Mouse (Mus musculus) T-helper 17 cell (primary cell): ENCODE results near the gene Gtf2h1.

Source experiments
- in situ Hi-C, 2 experiments: fragments of 300-600 bp; cut with MboI, MseI; formaldehyde crosslinking; loops; 1 replicate in 1 of 2; 2 replicates in 1 of 2; pipeline ENCODE4 v1.15.1; 2025; ENCODE audit warnings: high pct_unique_total_duplicates in 2 of 2

The Gtf2h1 gene

DNA sequence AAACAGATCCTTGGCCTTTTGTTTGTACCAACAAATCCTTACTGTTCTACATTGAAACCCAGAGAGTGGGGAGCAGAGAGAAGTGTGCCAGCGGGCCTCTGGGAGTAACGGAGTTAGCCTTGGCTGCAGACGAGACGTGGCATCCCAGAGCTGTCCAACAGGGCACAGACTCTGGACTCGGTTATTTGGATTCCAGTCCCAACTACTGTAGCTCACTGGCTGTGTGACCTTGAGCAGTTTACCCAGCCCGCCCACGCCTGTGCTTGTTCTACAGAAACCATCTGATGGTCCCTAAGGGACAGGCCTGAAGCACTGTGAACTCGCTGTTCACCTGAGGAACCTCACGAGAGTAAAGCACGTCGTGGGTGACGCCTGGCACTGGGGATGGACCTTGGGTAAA lies 34.0 kb downstream of the Gtf2h1 start:
- in situ Hi-C loops, result loop anchor here (25.0 kb wide), 1 partner anchor 1818 kb away; the partner anchor contains the start of genes Rras (in 2 of the 2) and Scaf1 (in 2 of the 2)

DNA sequence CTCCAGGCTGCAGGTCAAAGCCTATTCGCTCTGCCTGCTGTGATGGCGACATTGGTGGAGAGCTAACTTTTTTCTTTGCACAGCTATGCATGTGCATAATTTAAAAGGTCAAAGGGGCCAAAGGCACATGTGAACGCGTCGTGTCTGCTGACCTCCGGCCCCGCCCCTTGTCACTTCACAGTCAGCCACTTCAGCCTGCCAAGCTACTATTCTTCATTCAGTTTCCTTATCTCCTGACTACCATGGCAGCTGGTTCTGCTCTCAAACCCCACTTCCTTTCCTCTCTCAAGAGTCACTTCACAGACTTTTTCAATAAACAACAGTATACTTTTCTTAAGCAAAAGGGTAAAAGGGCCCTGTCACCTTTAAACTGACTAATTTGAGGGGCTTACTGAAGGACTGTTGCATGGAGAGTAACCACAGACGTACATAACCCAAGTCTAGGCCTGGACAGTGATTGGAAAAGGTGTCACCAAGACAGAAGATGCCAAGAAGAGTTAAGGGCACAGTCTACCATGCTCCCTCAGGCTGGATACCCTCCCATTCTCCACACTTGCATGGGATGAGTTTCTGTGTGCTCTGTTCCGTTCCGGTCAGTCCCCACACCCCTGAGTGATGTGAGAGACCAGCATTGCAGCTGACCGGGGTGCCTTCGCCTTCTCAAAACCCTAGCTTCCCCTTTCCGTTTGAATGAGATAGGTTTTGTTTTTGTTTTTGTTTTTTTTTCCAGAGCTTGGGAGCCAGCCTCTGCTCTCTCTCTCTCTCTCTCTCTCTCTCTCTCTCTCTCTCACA lies 35.1 kb downstream of the Gtf2h1 start:
- in situ Hi-C loops, result loop anchor here (25.0 kb wide), 1 partner anchor 1819 kb away; the partner anchor contains the start of genes Rras (in 2 of the 2) and Scaf1 (in 2 of the 2)

DNA sequence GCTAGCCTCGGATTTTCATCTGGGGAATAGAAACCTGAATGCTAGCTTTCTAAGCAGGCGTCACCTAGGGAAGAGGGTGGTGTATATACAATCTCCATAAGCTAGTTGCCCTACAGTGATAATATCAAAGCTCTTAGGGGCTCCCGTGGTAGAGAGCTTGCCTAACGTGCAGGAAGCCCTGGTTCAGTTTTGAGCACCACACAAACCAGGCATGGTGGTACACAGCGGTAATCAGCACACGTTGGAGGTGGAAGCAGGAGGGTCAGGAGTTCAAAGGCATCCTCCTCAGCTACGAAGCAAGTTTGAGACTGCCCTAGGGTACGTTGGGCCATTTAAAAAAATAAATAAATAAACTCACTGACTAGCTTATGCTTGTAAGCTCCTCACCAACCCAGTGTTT lies 35.8 kb downstream of the Gtf2h1 start:
- in situ Hi-C loops, result loop anchor here (25.0 kb wide), 1 partner anchor 1819 kb away; the partner anchor contains the start of genes Rras (in 2 of the 2) and Scaf1 (in 2 of the 2)

DNA sequence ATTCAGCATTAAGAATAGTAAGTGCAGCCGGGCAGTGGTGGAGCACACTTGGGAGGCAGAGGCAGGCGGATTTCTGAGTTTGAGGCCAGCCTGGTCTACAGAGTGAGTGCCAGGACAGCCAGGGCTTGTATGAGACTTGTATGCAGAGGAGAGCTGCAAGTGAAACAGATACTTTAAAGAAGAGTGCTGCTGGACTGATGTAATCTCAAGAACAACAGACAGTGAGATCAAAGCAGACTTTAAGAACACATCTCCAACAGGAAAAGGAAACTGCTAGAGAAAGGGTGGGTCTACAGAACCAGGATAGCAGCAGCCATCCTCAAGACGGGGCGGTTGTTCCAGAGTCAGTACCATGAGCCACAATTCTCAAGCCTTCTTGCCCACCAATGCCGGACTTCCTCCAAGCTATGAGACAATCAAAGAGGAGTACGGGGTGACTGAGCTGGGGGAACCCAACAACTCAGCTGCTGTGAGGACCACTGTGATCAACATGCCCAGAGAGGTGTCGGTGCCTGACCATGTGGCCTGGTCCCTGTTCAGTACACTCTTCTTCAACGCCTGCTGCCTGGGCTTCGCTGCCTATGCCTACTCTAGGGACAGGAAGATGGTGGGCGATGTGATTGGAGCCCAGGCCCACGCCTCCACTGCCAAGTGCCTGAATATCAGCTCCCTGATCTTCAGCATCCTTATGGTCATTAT lies 36.4 kb downstream of the Gtf2h1 start:
- in situ Hi-C loops, result loop anchor here (25.0 kb wide), 1 partner anchor 1820 kb away; the partner anchor contains the start of genes Rras (in 2 of the 2) and Scaf1 (in 2 of the 2)

GRCm38 (mm10) chr7:46833266-46833665 lies 37.4 kb downstream of the Gtf2h1 start:
- in situ Hi-C loops, result loop anchor here (25.0 kb wide), 1 partner anchor 1821 kb away; the partner anchor contains the start of genes Rras (in 2 of the 2) and Scaf1 (in 2 of the 2)

DNA sequence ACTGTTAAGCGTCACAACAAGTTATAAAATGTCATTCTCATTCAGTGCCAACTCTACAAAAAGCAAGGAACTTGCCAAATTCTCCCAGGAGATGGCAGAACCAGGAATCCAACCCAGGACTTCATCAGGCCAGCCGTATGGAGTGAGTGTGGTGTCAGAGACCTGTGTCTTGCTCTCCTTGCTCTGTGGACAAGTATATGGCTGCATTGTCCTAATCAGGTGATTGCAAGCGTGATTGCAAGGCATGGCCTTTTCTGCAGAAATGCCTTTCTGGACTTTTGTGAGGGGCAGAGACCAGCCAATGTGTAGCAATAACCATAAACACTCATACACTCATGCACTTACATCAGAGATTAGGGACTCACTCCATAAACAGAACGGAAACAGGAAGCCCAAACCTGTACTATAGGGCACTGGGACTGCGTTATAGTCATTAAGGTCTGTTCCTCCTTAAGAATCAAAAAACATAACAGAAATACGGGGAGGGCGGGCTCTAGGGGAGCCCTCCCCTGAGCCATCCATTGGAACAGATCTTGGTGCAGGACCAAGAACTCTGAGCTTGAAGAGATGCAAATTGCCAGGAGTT lies 37.9 kb downstream of the Gtf2h1 start:
- in situ Hi-C loops, result loop anchor here (25.0 kb wide), 1 partner anchor 1821 kb away; the partner anchor contains the start of genes Rras (in 2 of the 2) and Scaf1 (in 2 of the 2)

- in situ Hi-C loops, result loop anchor here (25.0 kb wide), 1 partner anchor 1823 kb away; the partner anchor contains the start of genes Rras (in 2 of the 2) and Scaf1 (in 2 of the 2)
Measured at GRCm38 (mm10) chr7:46834994-46835610, 39.2 kb downstream of the Gtf2h1 start.

GRCm38 (mm10) chr7:46836357-46836756 lies 40.5 kb downstream of the Gtf2h1 start:
- in situ Hi-C loops, result loop anchor here (25.0 kb wide), 1 partner anchor 1824 kb away; the partner anchor contains the start of genes Rras (in 2 of the 2) and Scaf1 (in 2 of the 2)

DNA sequence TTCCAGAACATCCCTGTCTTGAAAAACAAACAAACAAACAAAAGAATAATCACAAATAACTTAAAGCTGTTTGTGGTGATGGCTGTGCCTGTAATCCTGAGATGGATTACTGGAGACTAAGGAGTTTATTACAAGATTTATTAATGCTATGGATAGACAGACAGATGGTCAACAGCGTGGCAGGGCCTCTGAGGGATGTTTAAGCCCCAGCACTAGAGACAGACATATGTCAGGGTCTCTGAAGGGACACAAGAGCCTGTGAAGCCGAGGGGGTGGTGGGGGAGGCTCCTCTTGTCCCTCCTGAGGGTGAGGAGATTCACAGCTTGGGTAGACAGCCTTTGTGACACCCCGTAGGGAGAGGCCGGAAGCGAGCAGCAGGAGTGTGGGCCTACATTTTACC lies 41.2 kb downstream of the Gtf2h1 start:
- in situ Hi-C loops, result loop anchor here (25.0 kb wide), 1 partner anchor 1825 kb away; the partner anchor contains the start of genes Rras (in 2 of the 2) and Scaf1 (in 2 of the 2)

DNA sequence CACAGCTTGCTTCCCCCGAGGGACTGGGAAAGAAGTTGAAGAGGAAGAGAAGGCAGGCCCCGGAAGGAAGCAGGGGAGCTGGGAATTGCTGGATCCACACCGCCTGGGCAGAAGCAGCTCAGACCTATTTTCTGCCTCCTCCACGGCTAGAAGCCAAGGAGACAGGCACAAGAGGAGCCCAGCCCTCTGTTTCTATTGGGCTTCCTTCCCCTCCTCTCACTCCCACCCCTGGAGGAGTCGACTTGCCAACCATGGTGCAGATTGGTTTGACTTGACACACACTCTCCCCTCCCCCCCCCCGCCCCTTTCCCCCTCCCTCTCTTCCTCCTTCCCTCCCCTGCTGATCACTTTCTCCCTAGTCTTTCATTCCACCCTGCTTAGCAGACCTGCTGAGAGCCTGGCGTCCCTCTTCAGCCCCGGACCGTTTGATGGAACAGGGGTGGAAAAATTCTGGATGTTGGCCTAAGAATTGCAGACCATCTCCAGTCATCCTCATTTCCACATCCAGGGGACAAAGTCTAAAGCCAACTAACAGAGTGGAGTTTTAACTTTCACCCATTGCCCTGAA lies 42.3 kb downstream of the Gtf2h1 start:
- in situ Hi-C loops, result loop anchor here (25.0 kb wide), 1 partner anchor 1826 kb away; the partner anchor contains the start of genes Rras (in 2 of the 2) and Scaf1 (in 2 of the 2)

DNA sequence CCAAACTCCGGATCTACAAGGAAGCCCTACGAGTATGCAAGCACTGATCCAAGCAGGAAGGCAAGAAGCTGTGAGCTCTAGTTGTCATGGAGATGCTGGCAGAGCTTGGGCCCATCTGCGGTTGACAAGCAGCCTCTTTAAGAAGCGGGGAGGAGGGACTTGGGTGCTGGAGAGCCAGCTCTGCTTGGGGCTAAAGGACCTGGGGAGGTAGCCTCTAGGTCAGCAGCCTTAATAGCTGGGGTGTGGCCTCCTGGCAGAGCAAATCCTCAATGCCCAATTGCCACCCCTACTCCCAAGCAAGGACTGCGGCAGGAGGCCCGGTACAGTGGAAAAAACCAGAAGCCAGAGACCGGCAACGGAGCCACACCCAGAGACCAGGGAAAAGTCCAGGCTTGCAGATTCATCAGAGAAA lies 43.0 kb downstream of the Gtf2h1 start:
- in situ Hi-C loops, result loop anchor here (25.0 kb wide), 1 partner anchor 1827 kb away; the partner anchor contains the start of genes Rras (in 2 of the 2) and Scaf1 (in 2 of the 2)

DNA sequence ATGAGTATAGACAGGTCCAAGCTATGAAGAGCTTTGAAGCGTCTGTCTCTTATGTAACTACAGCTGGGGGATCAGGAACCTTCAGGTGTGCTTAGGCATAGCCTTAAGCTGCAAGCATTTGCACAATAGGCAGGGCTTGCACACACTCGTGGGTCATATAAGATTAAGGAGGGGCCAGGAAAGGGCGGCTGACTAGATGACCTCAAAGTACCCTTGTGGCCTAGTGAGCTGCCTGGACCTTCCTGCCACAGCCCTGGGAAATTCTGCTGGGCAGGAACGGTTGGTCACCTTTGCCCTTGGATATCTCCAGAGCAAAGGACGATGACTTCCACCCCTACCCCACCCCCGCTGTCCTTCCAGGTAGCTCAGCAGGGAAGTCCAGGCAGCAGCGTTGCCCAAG lies 43.5 kb downstream of the Gtf2h1 start:
- in situ Hi-C loops, result loop anchor here (25.0 kb wide), 1 partner anchor 1827 kb away; the partner anchor contains the start of genes Rras (in 2 of the 2) and Scaf1 (in 2 of the 2)

DNA sequence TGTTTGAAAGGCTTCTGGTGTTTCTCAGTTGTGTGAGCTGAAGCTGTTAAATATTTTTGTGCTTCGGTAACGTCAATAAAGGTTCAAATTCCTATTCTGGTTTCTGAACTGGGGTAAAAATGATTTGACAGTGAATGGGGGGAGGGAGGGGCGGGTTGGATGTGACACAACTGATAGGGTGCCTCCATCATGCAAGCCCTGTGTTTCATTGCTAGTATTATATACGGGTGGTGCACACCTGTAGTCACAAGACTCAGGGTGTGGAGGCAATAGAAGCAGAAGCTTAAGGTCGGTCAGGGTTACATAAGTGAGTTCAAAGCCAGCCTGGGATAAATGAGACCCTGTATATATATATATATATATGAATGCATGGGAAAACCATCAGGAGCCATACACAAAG lies 44.0 kb downstream of the Gtf2h1 start:
- in situ Hi-C loops, result loop anchor here (25.0 kb wide), 1 partner anchor 1828 kb away; the partner anchor contains the start of genes Rras (in 2 of the 2) and Scaf1 (in 2 of the 2)

DNA sequence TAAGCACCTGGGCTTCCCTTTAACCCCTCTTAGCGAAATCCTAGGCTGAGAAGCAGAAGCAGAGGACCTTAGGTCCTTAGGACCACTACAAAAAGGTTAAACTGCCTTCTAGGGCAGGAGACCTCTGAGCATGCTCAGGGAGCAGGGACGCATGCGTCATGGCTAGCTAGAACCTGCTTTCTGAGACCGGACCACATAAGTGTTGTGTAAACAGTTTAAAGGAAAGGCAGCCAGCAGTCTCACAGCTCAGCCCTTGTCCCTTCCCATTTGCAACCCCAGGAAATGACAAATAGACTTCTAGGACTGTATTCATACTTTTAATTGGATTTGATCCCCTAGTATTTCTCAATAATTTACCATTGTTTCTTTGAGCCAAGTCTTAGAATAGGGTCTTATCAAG lies 44.4 kb downstream of the Gtf2h1 start:
- in situ Hi-C loops, result loop anchor here (25.0 kb wide), 1 partner anchor 1828 kb away; the partner anchor contains the start of genes Rras (in 2 of the 2) and Scaf1 (in 2 of the 2)

DNA sequence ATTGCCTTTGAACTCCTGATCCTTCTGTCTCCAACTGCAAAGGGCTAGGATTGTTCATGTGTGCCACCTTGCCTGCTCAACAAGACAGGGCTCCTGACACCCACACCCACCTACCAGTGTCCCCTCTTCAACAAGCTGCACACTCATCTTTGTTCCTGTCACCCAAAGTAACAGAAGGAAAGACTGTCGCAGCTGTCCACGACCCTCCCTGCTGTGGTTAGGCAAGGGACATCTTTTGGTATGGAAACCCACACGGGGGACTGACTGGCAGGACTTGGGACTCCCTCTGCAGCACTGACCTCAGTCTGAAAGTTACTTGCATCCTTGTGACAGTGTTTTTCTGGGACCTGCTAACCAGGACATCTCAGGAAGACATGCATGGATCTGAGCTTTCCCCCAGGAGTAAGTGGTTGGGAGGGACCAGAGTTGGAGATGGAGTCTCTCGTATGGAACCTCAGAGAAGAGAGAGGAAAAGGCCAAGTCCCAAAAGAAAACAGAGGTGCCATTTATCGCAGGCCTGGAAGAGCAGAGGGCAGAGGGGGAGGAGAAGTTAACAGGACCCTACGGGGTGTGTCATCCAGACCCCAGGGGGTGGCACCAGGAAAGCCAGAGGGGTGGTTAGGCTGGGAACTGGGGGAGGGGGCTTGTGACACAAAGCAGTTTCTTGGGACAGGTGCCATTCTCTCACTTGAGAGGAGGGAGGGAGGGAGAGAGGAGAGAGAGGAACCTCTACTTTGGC lies 45.1 kb downstream of the Gtf2h1 start, which contains the start of gene Ldha:
Gene Ldha, plus strand, starts transcription at position 689 of the 739 bp plus-strand sequence.
- in situ Hi-C loops, result loop anchor here (25.0 kb wide), 1 partner anchor 1829 kb away; the partner anchor contains the start of genes Rras (in 2 of the 2) and Scaf1 (in 2 of the 2)

- in situ Hi-C loops, result loop anchor here (25.0 kb wide), 1 partner anchor 1830 kb away; the partner anchor contains the start of genes Rras (in 2 of the 2) and Scaf1 (in 2 of the 2)
Measured at GRCm38 (mm10) chr7:46842278-46842677, 46.4 kb downstream of the Gtf2h1 start.

DNA sequence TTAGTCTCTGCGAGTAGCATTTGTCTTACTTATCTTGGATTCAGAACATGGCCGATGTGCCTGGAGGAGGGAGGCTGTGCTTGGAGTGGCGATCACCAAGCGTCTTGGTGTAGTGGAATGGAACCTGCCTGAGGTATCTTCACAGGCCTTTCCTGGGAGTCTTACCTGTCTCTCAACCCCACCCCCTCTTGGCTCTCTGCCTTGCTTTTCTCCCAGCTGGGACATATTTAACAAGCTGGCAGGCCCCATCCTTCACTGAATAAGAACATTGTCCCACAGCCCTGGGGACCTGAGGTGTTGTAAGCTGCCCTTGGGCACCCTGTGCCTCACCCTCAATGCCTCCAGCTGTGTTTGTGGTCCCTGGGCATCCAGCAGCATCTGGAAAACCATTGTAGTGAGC lies 47.7 kb downstream of the Gtf2h1 start:
- in situ Hi-C loops, result loop anchor here (25.0 kb wide), 1 partner anchor 1831 kb away; the partner anchor contains the start of genes Rras (in 2 of the 2) and Scaf1 (in 2 of the 2)

GRCm38 (mm10) chr7:46845211-46845977 lies 49.5 kb downstream of the Gtf2h1 start:
- in situ Hi-C loops, result loop anchor here (5.0 to 25.0 kb wide), 3 partner anchors 48 to 1833 kb away; partner anchors contain the start of genes Rras (in 2 of the 2), Scaf1 (in 2 of the 2), Gtf2h1 (in 1 of the 2) and Hps5 (in 1 of the 2)
